Mouse (Mus musculus) liver, embryonic 16.5 days (tissue): Measurements from ENCODE around the gene Slc22a6. TPM values are rescaled to one million over a fixed set of nuclear protein-coding genes. Genes with fewer than 3 reads are reported as not detected.

Source experiments
- polyA plus RNA-seq: library from polyadenylated mRNA; unstranded; fragments of >200 nt; fragmentation: Nextera tagmentation; extraction: Ambion mirVana; gene quantifications from 2 replicates; pipeline ENCODE4 v1.2.1, GENCODE M21; 2015

Gene Slc22a6
- polyA plus RNA-seq, 1 experiment from 2014 or later, result not detected

Other genes with a start within 250 kb of the Slc22a6 start
- gene Slc22a30, start 212.9 kb upstream of the Slc22a6 start, polyA plus RNA-seq, result not detected in 2 replicates
- gene Slc22a8, start 26.8 kb upstream of the Slc22a6 start, polyA plus RNA-seq, result 2.4 and 2.6 TPM in 2 replicates
- gene Chrm1, start 45.8 kb downstream of the Slc22a6 start, polyA plus RNA-seq, result 0.02 TPM in 1 of 2 replicates, not detected in the other
- gene Slc3a2, start 105.3 kb downstream of the Slc22a6 start, polyA plus RNA-seq, result 133 and 137 TPM in 2 replicates
- gene Wdr74, start 117.8 kb downstream of the Slc22a6 start, polyA plus RNA-seq, result 40.0 and 48.3 TPM in 2 replicates
- gene 1700092M07Rik, start 122.7 kb downstream of the Slc22a6 start, polyA plus RNA-seq, result 0.45 and 0.63 TPM in 2 replicates
- 57.8 and 59.8 TPM in 2 replicates for gene Stx5a, start 123.4 kb downstream of the Slc22a6 start, polyA plus RNA-seq
- 77.8 and 87.7 TPM in 2 replicates for gene Nxf1, start 139.0 kb downstream of the Slc22a6 start, polyA plus RNA-seq
- 48.1 and 50.9 TPM in 2 replicates for gene Tmem223, start 153.0 kb downstream of the Slc22a6 start, polyA plus RNA-seq
- 90.9 and 93.7 TPM in 2 replicates for gene Tmem179b, start 156.4 kb downstream of the Slc22a6 start, polyA plus RNA-seq
- gene Taf6l, start 168.4 kb downstream of the Slc22a6 start, polyA plus RNA-seq, result 10.0 and 11.0 TPM in 2 replicates
- gene Polr2g, start 180.5 kb downstream of the Slc22a6 start, polyA plus RNA-seq, result 56.4 and 64.8 TPM in 2 replicates
- gene Zbtb3, start 184.5 kb downstream of the Slc22a6 start, polyA plus RNA-seq, result 1.0 and 1.5 TPM in 2 replicates
- gene Ttc9c, start 201.3 kb downstream of the Slc22a6 start, polyA plus RNA-seq, result 21.6 and 22.9 TPM in 2 replicates
- gene Hnrnpul2, start 202.0 kb downstream of the Slc22a6 start, polyA plus RNA-seq, result 1.8 and 2.1 TPM in 2 replicates
- not detected in 2 replicates for gene AC129217.1, start 211.7 kb downstream of the Slc22a6 start, polyA plus RNA-seq
- 27.1 and 29.3 TPM in 2 replicates for gene Bscl2, start 219.4 kb downstream of the Slc22a6 start, polyA plus RNA-seq
- 0.22 and 0.51 TPM in 2 replicates for gene Gng3, start 221.2 kb downstream of the Slc22a6 start, polyA plus RNA-seq
- 0.06 and 0.35 TPM in 2 replicates for gene Lrrn4cl, start 232.7 kb downstream of the Slc22a6 start, polyA plus RNA-seq